Mouse (Mus musculus) CD4-positive helper T cell, adult 2 months (primary cell): ENCODE results near the gene Slc4a11.
"Not testable (repeated sequence)": the region's sequence is repeated elsewhere in the genome, so short reads cannot be mapped to it uniquely, and the experiment has no call there.

Experiments
- DNase-seq: peaks from one replicate; pipeline ENCODE4 v3.0.0-alpha.2; 2012; ENCODE audit warnings: low read depth, missing footprints, low spot score

The Slc4a11 gene

GRCm38 (mm10) chr2:130679899-130680298 lies 17.4 kb downstream of the Slc4a11 start:
- no peak for DNase-seq

GRCm38 (mm10) chr2:130679154-130679553 lies 18.2 kb downstream of the Slc4a11 start:
- no peak for DNase-seq

GRCm38 (mm10) chr2:130677211-130677610 lies 20.1 kb downstream of the Slc4a11 start:
- no peak for DNase-seq

- peak; percentile 90 for DNase-seq
These were observed 29.8 kb downstream of the Slc4a11 start, which contains the start of gene Itpa for GRCm38 (mm10) chr2:130667559-130667958. TSS of gene Itpa (plus strand) at chr2:130667610.

GRCm38 (mm10) chr2:130664102-130664701 lies 33.1 kb downstream of the Slc4a11 start, which contains the start of gene Ddrgk1:
TSS of gene Ddrgk1 (minus strand) at chr2:130664659.
- peak; percentile 95 for DNase-seq

- no peak for DNase-seq
These were observed 34.0 kb downstream of the Slc4a11 start for GRCm38 (mm10) chr2:130663342-130663741.

- DNase-seq = no peak
These were observed 38.8 kb downstream of the Slc4a11 start for GRCm38 (mm10) chr2:130658530-130658929.

- no peak for DNase-seq
These were observed 39.8 kb downstream of the Slc4a11 start for GRCm38 (mm10) chr2:130657541-130657940.

- no peak for DNase-seq
These were observed 40.8 kb downstream of the Slc4a11 start for GRCm38 (mm10) chr2:130656536-130656935.

- DNase-seq = no peak
These were observed 41.5 kb downstream of the Slc4a11 start for GRCm38 (mm10) chr2:130655660-130656339.

- DNase-seq = no peak
These were observed 43.6 kb downstream of the Slc4a11 start for GRCm38 (mm10) chr2:130653760-130654159.

GRCm38 (mm10) chr2:130653303-130653702 lies 44.0 kb downstream of the Slc4a11 start:
- DNase-seq = no peak

GRCm38 (mm10) chr2:130649028-130649427 lies 48.3 kb downstream of the Slc4a11 start:
- not testable (repeated sequence) for DNase-seq

- DNase-seq = no peak
These were observed 52.1 kb downstream of the Slc4a11 start for GRCm38 (mm10) chr2:130645198-130645597.

- peak; percentile 85 for DNase-seq
These were observed 54.5 kb downstream of the Slc4a11 start, which contains the start of gene Lzts3 for GRCm38 (mm10) chr2:130642684-130643369. TSS of gene Lzts3 (minus strand) at chr2:130642803.

- DNase-seq = peak; percentile 58
These were observed 55.1 kb downstream of the Slc4a11 start for GRCm38 (mm10) chr2:130642197-130642660.

GRCm38 (mm10) chr2:130641351-130642025 lies 55.8 kb downstream of the Slc4a11 start:
- no peak for DNase-seq

GRCm38 (mm10) chr2:130639276-130639675 lies 58.0 kb downstream of the Slc4a11 start:
- no peak for DNase-seq

- DNase-seq = no peak
These were observed 59.2 kb downstream of the Slc4a11 start for GRCm38 (mm10) chr2:130638101-130638611.

- DNase-seq = peak; percentile 32
These were observed 61.5 kb downstream of the Slc4a11 start for GRCm38 (mm10) chr2:130635847-130636246.

GRCm38 (mm10) chr2:130634739-130635411 lies 62.4 kb downstream of the Slc4a11 start:
- peak; percentile 30 for DNase-seq
